Mouse (Mus musculus): ENCODE data around the gene Gm17332. TPM values are rescaled to one million over a fixed set of nuclear protein-coding genes. Genes with fewer than 3 reads are reported as not detected.
"Not testable (repeated sequence)": the region's sequence is repeated elsewhere in the genome, so short reads cannot be mapped to it uniquely, and the experiment has no call there.

Gene Gm17332
- total RNA-seq (2021): not detected
- long read RNA-seq: 0 reads

DNA sequence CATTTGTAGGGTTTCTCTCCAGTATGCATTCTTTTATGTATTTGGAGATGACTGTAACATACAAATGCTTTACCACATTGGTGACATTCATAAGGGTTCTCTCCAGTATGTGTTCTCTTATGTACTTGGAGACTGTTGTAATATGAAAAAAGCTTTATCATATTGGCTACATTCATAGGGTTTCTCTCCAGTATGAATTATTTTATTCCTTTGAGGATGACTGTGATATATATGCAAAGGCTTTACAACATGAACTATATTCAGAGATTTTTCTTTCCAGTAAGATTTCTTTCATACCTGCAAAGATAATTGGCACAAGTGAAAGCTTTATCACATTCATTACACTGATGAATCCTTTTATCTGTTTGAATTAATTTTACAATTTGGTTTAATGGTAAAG is at the start of gene Gm17332:
Gm17332 (minus strand) TSS at position 101 of the 400 bp plus-strand sequence.
- DNase-seq (ENCODE audit: low spot score in 2 of 2): no peak

DNA sequence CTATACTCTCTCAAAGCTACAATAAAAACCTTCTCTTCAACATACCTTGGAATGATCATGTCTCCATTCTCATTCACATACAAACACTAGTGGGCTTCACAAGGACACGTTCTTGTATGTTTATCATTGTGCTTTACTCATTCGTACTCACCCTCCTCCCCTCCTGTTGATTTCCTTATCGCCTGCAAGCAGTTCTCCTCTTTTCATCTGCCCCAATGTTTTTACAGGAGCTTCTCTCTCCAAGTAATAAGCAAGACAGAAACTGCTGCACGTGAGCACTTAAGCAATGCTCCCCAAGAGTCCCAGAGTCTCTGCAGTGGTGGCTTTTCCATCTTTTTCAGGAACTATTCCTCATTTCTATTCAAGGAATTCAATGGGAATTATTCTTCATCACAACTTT is 47.7 kb upstream of the Gm17332 start:
- no peak for DNase-seq (ENCODE audit: low spot score in 2 of 2)

DNA sequence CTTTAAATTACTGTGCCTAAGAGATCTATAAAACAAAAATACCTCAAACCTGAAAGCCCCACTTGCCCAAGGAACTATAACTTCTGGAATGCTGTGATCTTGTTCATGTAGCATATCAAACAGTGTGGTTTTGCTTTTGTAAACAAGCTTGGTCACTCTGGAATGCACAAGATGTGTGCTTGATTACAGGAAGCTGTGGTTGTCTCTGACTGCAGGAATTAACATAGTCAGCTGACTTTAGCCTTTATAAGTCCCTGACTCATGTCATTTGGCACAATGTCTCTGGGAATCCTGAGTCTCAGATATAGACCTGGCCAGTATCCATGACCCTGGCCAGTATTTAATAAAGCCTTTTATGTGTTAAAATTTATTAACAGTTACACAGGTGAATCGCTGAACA is 43.1 kb upstream of the Gm17332 start:
- DNase-seq (ENCODE audit: low spot score in 2 of 2): no peak

DNA sequence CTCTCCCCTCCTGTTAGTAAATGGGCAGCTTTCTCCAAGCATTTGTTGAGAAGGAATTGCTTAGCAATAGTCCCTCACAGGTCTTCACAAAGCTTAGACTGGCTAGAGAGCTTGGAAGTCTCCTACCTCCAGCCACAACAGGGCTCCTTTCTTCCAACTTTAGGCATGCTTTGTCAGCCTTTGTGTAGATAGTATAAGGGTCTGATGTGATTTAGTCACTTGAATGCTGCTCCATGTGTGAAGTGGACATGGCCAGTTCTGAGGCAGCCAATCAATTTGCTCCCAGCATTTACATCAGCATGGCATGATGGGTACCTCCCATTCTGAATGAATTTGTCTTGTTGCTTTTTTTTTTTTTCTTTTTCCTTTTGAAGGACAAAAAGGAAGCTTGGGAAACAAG is 35.7 kb upstream of the Gm17332 start:
- no peak for DNase-seq (ENCODE audit: low spot score in 2 of 2)

DNA sequence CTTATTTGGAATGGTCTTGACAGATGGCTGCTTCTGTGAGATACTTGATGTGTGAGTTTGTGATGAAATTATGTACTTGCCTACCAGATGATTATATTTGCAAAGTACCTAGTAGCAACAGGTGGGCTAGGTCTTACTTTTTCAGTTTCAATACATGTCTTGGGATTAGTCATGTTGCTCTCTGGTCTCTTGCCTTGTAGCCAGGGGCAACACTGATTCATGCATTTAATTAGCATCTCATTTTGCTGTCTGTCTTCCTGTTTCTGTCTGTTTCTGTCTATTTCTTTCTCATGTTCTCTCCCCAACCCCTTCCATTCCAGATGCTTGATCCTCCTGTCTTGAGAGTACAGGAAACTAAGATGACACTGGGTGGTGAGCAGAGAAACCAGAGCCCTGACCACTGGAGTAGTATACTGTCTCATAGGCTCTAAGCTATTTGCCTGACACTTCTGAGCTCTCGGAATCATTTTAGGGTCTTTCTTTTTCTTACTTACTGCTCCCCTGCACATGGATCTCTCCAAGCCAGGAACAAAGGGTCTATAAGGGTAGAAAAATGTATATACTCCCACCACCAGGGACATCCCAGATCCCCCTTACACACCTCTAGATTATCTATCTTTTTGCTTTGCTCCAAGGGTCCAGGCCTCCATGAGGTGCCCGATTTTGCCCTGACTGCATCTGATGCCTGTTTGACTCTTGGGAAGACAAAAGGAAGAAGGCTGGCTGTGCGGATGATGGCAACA is 13.5 kb upstream of the Gm17332 start:
- DNase-seq (ENCODE audit: low spot score in 2 of 2): no peak

DNA sequence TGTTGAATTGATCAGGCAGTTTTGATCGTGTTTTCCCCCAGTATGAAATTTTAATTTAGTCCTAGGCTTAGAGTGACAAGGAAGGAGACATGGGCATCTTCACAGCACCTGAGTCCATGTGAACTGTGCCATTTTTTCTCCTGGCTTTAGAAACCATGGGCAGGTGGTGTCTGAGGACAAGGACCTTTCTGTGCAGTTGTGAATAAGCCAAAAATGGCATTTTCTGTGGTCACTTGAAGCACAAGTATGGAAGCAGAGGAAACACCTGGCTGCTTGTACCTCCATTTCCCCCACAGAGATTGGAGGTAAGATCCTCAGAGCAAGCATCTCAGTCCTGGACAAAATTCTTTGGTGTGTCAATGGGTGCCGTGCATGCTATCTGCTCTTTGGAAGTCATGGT is 12.5 kb upstream of the Gm17332 start:
- no peak for DNase-seq (ENCODE audit: low spot score in 2 of 2)

DNA sequence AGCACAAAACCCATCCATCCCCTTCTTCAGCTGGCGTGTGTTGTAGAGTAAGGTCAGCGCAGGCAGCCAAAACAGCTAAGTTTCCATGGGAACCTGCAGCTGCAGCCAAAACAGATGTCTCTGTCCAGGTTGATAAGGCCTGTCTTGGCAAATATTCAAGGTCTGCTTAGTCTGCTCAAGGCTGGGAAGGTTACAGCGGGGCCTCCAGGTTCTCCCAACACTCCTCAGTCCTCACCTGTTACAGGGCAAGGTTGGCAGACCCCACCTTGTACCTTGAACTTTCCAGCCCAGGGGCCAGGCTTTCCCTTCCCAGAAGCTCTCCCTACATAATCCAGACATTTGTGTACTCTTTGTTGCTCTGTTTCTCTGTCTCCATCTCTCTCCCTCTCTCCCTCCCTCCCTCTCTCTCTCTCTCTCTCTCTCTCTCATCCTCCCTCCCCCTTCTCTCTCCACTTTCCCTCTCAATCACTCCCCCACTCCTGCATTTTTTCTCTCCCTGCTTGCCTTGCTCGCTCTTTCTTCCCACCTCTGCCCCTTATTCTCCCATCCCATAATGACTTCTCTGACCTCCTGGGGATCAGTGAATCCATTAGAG is 12.1 kb downstream of the Gm17332 start:
- DNase-seq (ENCODE audit: low spot score in 2 of 2): no peak

DNA sequence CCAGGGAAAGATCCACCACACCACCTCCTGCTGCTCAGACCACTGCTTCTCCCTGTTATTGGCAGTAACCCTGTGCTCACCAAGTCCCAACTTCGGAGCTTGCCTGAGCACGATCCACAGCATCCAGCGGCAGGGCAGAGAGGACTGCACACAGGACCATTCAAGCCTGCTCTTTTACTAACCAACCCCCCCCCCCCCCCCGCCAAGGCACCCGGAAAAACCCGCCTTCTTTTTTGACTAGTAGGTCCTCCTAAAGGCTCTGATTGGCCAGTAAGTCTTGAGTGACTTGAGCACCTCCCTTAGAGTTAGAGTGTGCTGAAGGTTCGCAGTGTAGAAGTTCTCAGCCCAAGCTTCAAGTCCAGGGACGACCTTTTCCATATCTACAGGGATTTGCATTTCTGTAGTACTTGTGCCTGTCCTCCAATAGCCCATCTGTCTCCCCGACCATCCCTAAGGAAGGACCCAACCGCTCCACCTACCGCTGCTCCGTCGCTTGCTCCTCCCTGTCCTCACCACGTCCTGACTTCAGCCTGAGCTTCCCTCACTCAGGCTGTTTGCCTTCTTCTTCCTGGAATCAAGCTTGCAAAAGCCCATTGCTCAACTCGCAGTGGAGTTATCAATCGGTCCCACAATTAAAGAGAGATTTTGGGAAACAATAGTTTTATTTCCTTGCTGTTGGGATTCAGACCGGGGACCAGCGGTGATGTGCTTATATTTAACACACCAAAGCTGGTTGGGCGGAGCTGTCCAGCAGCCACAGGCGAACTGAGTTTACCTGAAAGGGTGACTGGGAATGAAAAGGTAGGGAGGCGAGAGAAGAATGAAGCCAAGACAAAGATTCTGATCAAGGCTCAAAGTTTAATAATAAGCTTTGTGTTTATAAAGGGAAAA is 12.9 kb downstream of the Gm17332 start:
- DNase-seq (ENCODE audit: low spot score in 2 of 2): peak in 1 of 2 experiments; percentile 15

DNA sequence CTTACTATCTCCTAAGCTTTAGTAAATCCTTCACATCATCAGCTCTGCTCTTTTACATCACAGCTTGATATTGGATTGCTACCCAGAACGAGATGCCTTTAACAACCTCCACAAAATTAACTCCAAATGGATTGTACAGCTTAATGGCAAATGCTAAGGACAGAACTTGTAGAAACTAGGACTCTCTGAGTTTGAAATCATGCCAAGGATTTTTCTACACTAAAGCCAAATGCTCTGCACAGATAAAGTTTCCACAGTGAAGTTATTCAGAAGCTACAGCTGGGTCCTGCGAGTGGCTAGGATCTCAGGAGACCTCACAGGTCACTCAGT is 13.5 kb downstream of the Gm17332 start:
- no peak for DNase-seq (ENCODE audit: low spot score in 2 of 2)

DNA sequence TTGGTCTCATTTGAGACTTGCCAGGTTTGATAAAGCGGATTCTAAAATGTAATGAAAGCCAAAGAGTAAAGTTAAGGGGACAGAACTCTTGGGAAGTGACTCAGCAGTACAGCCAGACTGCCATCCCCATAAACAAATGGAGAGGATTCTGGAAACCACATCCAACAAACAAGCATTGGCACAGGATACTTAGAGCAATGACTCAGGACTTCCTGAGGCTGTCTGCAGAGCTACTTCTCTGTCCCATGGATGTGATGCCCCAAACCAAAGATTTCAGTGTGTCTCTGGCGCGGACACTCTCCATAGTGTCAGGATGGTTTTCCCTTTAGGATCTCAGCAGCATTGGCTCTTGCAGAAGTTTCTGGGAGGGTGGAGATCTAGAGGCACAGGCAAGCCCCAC is 25.2 kb downstream of the Gm17332 start:
- DNase-seq (ENCODE audit: low spot score in 2 of 2): no peak

DNA sequence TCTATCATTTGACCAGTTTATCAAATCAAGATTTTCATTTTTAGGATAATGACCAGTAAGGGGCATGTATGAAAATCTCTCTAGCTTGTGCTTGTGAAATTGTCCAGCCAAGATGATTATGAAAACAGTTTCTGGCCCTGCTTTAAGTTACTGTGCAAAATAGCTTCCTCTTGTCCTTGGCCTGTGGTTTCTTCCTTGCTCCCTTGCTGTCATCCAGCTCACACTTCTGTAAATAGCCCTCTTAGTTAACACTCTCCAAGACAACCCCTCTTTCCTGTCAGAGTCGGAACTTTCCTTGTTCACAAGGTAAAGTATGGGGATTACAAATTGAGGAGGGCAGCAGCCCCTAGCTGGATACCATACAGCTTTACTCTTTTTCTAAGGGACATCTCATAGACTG is 43.9 kb downstream of the Gm17332 start:
- not testable (repeated sequence) for DNase-seq (ENCODE audit: low spot score in 2 of 2)

DNA sequence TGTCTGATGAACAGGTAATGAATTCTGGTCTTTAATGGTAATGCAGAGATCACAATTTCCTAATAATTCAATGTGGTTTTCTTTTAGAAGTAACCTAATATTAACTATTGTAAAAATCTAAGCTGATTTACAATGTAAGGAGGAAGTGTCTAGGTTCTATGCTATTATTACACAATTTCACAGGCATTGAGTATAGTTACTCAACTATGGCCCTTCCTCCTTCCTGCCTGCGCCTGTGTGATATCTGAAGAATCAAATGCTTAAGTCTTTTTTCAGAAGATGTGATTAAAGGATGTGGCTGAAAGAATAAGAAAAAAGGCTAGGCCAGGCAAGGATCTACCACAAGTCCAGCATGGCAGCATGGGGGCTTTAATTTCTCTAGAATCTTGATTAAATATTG is 47.4 kb downstream of the Gm17332 start:
- DNase-seq (ENCODE audit: low spot score in 2 of 2): not testable (repeated sequence)

DNA sequence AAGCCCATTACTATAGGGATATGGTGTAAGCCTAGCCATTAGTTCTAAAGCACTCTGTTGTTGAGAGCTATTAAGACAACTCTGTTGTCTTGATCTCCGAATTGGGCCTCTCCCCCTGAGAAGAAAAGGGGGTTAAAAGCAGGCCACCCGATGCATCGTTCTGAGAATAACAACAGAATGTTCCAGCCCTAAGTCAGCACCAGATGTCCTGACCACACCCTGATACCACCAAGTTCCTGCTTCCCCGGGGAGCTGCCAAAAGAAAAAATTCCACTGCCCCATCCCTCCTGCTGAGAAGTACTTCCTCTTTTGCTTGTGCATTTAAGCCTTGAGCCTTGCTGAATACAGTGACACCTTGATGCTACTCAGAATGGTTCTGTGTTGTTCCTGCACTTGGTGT is 48.5 kb downstream of the Gm17332 start:
- not testable (repeated sequence) for DNase-seq (ENCODE audit: low spot score in 2 of 2)

Other genes with a start within 250 kb of the Gm17332 start
- 10 to 100 TPM; 54.0 to 56.0 TPM for gene Erlec1, start 228.1 kb downstream of the Gm17332 start, total RNA-seq (2021)
- gene Chac2, start 196.1 kb downstream of the Gm17332 start, total RNA-seq (2021): 10 to 100 TPM; 14.8 to 16.0 TPM
- 1 to 10 TPM; 4.4 to 4.8 TPM for gene Stc2, start 187.6 kb upstream of the Gm17332 start, total RNA-seq (2021)